Mouse (Mus musculus) midbrain, embryonic 14.5 days (tissue): ENCODE results near the gene March8. TPM values are rescaled to one million over a fixed set of nuclear protein-coding genes. Genes with fewer than 3 reads are reported as not detected.

Experiments used
- ATAC-seq: fragments of 200-750 bp; cut with Nextera tagmentation; 2 replicates; pipeline ENCODE4 v1.8.0; 2017; ENCODE audit warnings: moderate number of reproducible peaks, moderate library complexity; ENCODE audit not compliant: low FRiP score, low TSS enrichment
- DNase-seq: peaks from one replicate; pipeline ENCODE4 v3.0.0-alpha.2; 2015
- H3K27ac ChIP-seq: fragments of 300-500 bp; sonication (generic); replicated peaks from 2 replicates; pipeline ENCODE4 v1.5.1; 2014; ENCODE audit warnings: mild to moderate bottlenecking, low read depth, low read length, moderate library complexity
- H3K27me3 ChIP-seq: fragments of 300-500 bp; sonication (generic); 2 replicates; pipeline ENCODE4 v1.6.1; 2014; ENCODE audit warnings: low read length, control low read depth, mixed read lengths; ENCODE audit not compliant: control insufficient read depth, insufficient read depth
- H3K36me3 ChIP-seq: fragments of 300-500 bp; sonication (generic); 2 replicates; pipeline ENCODE4 v1.6.1; 2014; ENCODE audit warnings: low read length, control low read depth; ENCODE audit not compliant: control insufficient read depth, insufficient read depth
- H3K4me1 ChIP-seq: fragments of 300-500 bp; sonication (generic); 2 replicates; pipeline ENCODE4 v1.6.1; 2014; ENCODE audit warnings: mild to moderate bottlenecking, antibody characterized with exemption, low read length, control low read depth; ENCODE audit not compliant: control insufficient read depth, insufficient read depth
- H3K4me2 ChIP-seq: fragments of 300-500 bp; sonication (generic); 2 replicates; pipeline ENCODE4 v1.6.1; 2014; ENCODE audit warnings: mild to moderate bottlenecking, low read length, moderate library complexity
- H3K4me3 ChIP-seq: fragments of 300-500 bp; sonication (generic); replicated peaks from 2 replicates; pipeline ENCODE4 v1.5.1; 2014; ENCODE audit warnings: low read depth, low read length
- H3K9ac ChIP-seq: fragments of 300-500 bp; sonication (generic); replicated peaks from 2 replicates; pipeline ENCODE4 v1.6.1; 2014; ENCODE audit warnings: mild to moderate bottlenecking, low read length, moderate library complexity
- H3K9me3 ChIP-seq: fragments of 300-500 bp; sonication (generic); 2 replicates; pipeline ENCODE4 v1.6.1; 2016; ENCODE audit warnings: low read length, control low read depth, mixed read lengths; ENCODE audit not compliant: control insufficient read depth
- WGBS: fragments of 180-500 bp; shearing (Covaris S2); extraction: QIAGEN DNeasy Blood & Tissue Kit; methylation state at CpG from one replicate; pipeline ENCODE4 v1.1.7; 2014; 5-methylcytosine and 5-hydroxymethylcytosine counted together
- polyA plus RNA-seq: library from polyadenylated mRNA; unstranded; fragments of >200 nt; fragmentation: Nextera tagmentation; extraction: Ambion mirVana; gene quantifications from 2 replicates; pipeline ENCODE4 v1.2.1, GENCODE M21; 2014

March8 gene
- polyA plus RNA-seq, 1 experiment from 2014 or later, result 78.2 TPM

- H3K27me3 ChIP-seq, result no peaks in the 10 kb centered on the region
- no peaks in the 10 kb centered on the region for H3K9me3 ChIP-seq
- 85% methylated on average over 4 of the region's 4 CpGs for WGBS
Observed at GRCm38 (mm10) chr6:116407216-116407615, 69.4 kb downstream of the March8 start.

GRCm38 (mm10) chr6:116407956-116408657 is 70.3 kb downstream of the March8 start:
- Histone ChIP-seq H3K4me3 (no peak overlapping the region), H3K4me1 (peaks cover 9% of the 10 kb centered on the region), H3K9me3 (no peaks in the 10 kb centered on the region), H3K27me3 (no peaks in the 10 kb centered on the region), H3K4me2 (no peak overlapping the region), H3K9ac (no peak overlapping the region), H3K27ac (no peak overlapping the region), H3K36me3 (peaks cover 42% of the 10 kb centered on the region)
- DNase-seq (no peak), ATAC-seq (no peak)
- 91% methylated on average over 6 of the region's 6 CpGs for whole genome bisulfite sequencing

More at GRCm38 (mm10) chr6:116407216-116407615, 69.4 kb downstream of the March8 start:
- Histone ChIP-seq H3K36me3 (peaks cover 47% of the 10 kb centered on the region), H3K27ac (no peak overlapping the region), H3K9ac (no peak overlapping the region), H3K4me3 (no peak overlapping the region), H3K4me2 (no peak overlapping the region), H3K4me1 (peaks cover 9% of the 10 kb centered on the region)
- no peak for ATAC-seq
- DNase-seq, result no peak

GRCm38 (mm10) chr6:116410436-116410835 is 72.6 kb downstream of the March8 start:
- DNase-seq (no peak), ATAC-seq (no peak)
- H3K27me3 ChIP-seq, result no peaks in the 10 kb centered on the region
- no peak overlapping the region for H3K4me2 ChIP-seq
- H3K4me1 ChIP-seq, result peaks cover 4% of the 10 kb centered on the region
- H3K27ac ChIP-seq, result no peak overlapping the region
- WGBS, result 96% methylated on average over 10 of the region's 10 CpGs
- H3K9me3 ChIP-seq, result no peaks in the 10 kb centered on the region
- no peak overlapping the region for H3K9ac ChIP-seq
- peaks cover 36% of the 10 kb centered on the region for H3K36me3 ChIP-seq
- no peak overlapping the region for H3K4me3 ChIP-seq

GRCm38 (mm10) chr6:116411716-116412115 is 73.9 kb downstream of the March8 start:
- no peak overlapping the region for H3K9ac ChIP-seq
- 79% methylated on average over 3 of the region's 3 CpGs for WGBS
- no peak overlapping the region for H3K27ac ChIP-seq
- H3K4me1 ChIP-seq, result no peaks in the 10 kb centered on the region
- H3K9me3 ChIP-seq, result no peaks in the 10 kb centered on the region
- peaks cover 25% of the 10 kb centered on the region for H3K36me3 ChIP-seq
- no peaks in the 10 kb centered on the region for H3K27me3 ChIP-seq
- ATAC-seq, result no peak
- no peak for DNase-seq
- no peak overlapping the region for H3K4me2 ChIP-seq
- no peak overlapping the region for H3K4me3 ChIP-seq

- Histone ChIP-seq H3K9ac (no peak overlapping the region), H3K4me2 (no peak overlapping the region), H3K9me3 (no peaks in the 10 kb centered on the region), H3K4me1 (no peaks in the 10 kb centered on the region), H3K27me3 (no peaks in the 10 kb centered on the region), H3K36me3 (peaks cover 18% of the 10 kb centered on the region), H3K27ac (no peak overlapping the region), H3K4me3 (no peak overlapping the region)
- no peak for ATAC-seq
- no peak for DNase-seq
- WGBS, result 94% methylated on average over 14 of the region's 14 CpGs
Observed at GRCm38 (mm10) chr6:116412546-116413325, 74.9 kb downstream of the March8 start.

- Histone ChIP-seq H3K9ac (no peak overlapping the region), H3K36me3 (peaks cover 4% of the 10 kb centered on the region; the same call in 1 of the 2 replicates), H3K27me3 (no peaks in the 10 kb centered on the region), H3K27ac (no peak overlapping the region), H3K4me3 (no peak overlapping the region), H3K4me1 (no peaks in the 10 kb centered on the region), H3K9me3 (no peaks in the 10 kb centered on the region), H3K4me2 (no peak overlapping the region)
- DNase-seq, result no peak
- ATAC-seq, result no peak
- WGBS, result 90% methylated on average over 12 of the region's 12 CpGs
Observed at GRCm38 (mm10) chr6:116415126-116415676, 77.4 kb downstream of the March8 start.

- DNase-seq, result no peak
- WGBS, result 94% methylated on average over 6 of the region's 6 CpGs
- H3K36me3 ChIP-seq, result no peaks in the 10 kb centered on the region
Observed at GRCm38 (mm10) chr6:116416000-116416552, 78.3 kb downstream of the March8 start.

GRCm38 (mm10) chr6:116417518-116418315 is 79.9 kb downstream of the March8 start:
- H3K27me3 ChIP-seq, result no peaks in the 10 kb centered on the region
- H3K4me3 ChIP-seq, result no peak overlapping the region
- ATAC-seq (no peak), DNase-seq (peak; percentile 35)
- H3K4me1 ChIP-seq, result no peaks in the 10 kb centered on the region
- 69% methylated on average over 6 of the region's 6 CpGs for WGBS
- no peak overlapping the region for H3K4me2 ChIP-seq
- no peak overlapping the region for H3K9ac ChIP-seq
- no peak overlapping the region for H3K27ac ChIP-seq
- H3K36me3 ChIP-seq, result no peaks in the 10 kb centered on the region
- no peaks in the 10 kb centered on the region for H3K9me3 ChIP-seq

More at GRCm38 (mm10) chr6:116416000-116416552, 78.3 kb downstream of the March8 start:
- Histone ChIP-seq H3K4me3 (no peak overlapping the region), H3K4me2 (no peak overlapping the region), H3K9ac (no peak overlapping the region), H3K27me3 (no peaks in the 10 kb centered on the region), H3K27ac (no peak overlapping the region), H3K4me1 (no peaks in the 10 kb centered on the region), H3K9me3 (no peaks in the 10 kb centered on the region)
- ATAC-seq, result no peak
